Mouse (Mus musculus): Measurements from ENCODE around the gene Igsf23.
A peak's percentile ranks its signal among the peaks of the same experiment; 100 is the strongest.
"Not testable (repeated sequence)": the region's sequence is repeated elsewhere in the genome, so short reads cannot be mapped to it uniquely, and the experiment has no call there.

Gene Igsf23

DNA sequence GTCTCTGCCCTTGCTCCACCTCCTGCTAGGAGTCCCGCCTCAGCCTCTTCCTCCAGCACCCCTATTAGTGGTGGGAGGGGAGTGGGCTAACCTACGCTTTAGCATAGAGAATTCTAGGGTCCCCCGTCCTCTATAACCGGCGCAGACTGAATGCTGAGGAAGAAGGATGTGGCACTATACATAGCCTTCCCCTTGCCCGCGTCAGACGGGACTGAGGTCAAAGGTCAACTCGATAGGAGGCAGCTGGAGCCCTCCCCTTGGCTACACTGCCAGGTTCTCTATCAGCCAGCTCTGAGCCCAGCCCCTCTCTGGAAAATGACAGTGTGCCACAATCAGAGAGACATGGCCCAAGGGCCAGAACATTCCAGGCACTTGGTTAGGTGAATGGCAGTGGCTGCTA is at the start of gene Igsf23:
TSS of gene Igsf23 (minus strand) at position 168 of the 400 bp plus-strand sequence.
- DNase-seq (ENCODE audit: low read depth, low spot score) = no peak

DNA sequence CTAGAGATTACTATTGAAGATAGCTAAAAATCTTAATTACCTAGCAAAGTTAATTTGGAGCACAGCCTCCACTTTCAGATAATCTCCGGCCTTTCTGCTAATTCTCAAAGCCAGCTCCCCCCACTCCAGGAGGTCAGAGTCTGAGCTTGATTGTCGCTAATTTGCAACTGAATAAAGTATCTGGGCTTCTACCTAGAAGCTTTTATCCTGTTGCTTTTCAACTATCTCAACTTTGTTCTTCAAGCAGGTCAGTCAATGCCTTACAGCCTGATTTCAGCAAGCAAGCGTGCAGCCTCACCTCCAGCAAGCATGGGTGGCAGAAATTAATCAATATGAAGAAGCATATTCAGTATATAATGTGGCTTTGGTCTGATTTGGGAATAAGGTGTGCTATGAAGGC is 46.2 kb upstream of the Igsf23 start:
- not testable (repeated sequence) for DNase-seq (ENCODE audit: low read depth, low spot score)

DNA sequence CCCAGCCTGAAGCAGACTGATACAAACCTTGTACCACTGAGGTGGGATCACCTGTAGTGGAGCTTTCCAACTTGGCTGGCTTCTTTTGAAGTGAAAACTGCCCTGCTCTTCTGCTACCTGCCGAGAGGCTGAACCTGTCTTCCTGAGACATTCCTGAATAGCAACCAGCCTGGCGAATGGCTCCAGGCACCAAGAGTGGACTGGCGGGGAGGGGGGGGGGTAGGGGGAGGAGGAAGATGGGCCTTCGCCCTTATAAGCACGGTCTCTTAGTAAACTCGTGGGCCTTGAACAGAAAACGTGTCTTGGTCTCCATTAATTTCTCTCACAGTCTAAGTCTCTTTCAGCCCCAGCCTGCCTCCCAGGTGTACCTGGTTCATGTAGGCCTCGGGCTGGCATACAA is 40.6 kb upstream of the Igsf23 start, which contains the start of gene Nlrp9b:
TSS of gene Nlrp9b (plus strand) at position 301 of the 400 bp plus-strand sequence.
- DNase-seq (ENCODE audit: low read depth, low spot score) = not testable (repeated sequence)

DNA sequence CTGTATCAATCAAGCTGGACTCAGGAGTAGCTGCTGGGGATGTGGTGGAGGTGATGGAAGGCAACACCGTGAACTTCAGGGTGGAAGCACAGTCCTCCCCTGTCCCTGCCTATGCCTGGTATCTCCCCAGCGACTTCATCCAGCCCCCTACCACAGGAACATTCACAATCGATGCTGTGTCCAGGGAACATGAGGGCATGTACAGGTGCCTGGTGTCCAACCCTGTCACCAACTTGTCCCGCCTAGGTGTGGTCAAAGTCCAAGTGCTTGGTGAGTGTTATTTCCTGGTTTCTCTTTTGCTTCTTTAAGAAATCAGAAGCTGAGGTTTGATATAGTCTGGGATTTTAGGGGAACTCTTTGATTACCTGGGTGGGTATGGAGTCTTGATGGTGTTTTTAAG is 21.0 kb upstream of the Igsf23 start:
- no peak for DNase-seq (ENCODE audit: low read depth, low spot score)

DNA sequence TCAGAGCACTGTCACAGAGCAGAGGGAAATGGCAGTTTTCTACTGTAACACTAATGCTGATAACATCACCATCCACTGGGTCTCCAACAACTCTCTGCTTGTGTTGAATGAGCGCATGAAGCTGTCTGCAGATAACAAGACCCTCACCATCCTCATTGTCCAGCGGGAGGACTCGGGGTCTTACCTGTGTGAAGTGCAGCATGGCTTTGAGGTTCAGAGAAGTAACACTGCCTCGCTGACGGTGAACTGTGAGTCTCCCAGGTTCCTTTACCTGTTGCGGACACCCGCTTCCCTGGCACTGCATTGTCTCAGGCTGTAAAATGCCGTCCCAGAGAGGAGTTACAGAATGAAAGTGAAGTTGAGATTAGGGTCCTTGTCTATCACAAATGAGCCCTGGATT is 19.6 kb upstream of the Igsf23 start:
- DNase-seq (ENCODE audit: low read depth, low spot score) = no peak

DNA sequence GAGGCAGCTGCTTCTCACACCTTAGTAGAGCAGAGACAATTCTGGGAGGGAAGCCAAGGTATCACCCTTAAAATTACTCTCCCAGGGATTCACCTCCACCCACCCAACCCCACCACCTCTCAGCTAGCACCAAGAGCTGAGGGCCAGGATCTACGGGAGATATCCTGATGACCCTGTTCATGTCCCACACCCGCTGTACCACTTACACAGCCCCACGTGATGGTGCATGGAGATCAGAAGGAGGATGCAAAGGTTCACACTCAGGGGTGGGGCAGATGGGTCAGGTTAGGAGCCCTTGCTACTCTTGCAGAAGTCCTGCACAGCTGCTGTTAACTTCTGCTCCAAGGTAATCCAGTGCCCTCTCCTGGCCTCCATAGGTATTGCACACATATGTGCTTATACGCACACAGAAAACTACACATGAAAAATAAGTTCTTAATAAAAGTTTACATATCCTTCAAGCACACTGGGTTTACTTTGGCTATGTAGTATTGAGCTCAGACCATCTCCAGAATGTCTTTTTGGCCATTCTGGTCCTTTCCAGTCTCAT is 19.1 kb upstream of the Igsf23 start:
- no peak for DNase-seq (ENCODE audit: low read depth, low spot score)

DNA sequence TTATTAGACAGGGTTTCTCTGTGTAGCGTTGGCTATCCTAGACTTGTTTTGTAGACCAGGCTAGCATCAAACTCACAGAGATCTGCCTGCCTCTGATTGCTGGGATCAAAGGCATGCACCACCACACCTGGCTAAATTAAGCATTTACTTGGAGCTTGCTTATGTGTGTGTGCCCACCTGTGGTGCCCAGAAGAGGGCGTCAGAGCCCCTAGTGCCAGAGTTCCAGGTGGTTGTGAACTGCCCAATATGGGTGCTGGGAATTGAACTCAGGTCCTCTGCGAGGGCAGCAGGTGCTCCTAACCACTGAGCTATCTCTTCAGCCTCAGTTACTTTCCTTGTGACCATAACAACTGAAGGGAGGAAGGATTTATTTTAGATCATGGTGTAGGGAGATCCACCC is 18.6 kb upstream of the Igsf23 start:
- DNase-seq (ENCODE audit: low read depth, low spot score) = no peak

DNA sequence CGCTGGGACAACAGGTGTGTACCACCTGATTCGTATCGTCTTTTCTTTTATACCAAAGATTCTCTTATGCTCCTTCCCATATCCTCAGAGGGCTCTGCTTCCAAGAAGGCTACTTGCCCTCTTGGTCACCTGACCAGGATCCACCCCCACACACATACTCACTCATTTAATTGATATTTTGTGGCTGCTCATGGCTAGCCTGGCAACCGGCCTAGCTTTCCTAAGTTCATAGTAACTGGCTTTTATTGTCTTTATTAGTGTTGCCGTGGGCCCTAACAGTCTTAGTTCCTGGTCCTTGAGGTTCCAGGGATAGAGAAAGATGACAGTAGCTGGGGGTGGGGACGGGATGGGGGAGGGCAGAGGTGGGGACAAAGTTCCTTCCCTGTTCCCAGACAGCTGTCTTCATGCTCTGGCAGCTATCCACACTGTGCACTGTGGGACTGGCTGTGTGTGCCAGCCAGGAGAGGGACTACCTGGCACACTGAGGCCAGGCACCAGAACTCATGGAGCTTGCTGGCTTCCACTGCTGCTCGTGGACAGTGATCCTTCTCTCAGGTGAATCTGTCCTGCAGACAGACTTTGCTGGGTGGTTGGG is 14.5 kb upstream of the Igsf23 start, which contains the start of gene Ceacam20:
TSS of gene Ceacam20 (plus strand) at position 428 of the 595 bp plus-strand sequence.
- DNase-seq (ENCODE audit: low read depth, low spot score) = no peak

DNA sequence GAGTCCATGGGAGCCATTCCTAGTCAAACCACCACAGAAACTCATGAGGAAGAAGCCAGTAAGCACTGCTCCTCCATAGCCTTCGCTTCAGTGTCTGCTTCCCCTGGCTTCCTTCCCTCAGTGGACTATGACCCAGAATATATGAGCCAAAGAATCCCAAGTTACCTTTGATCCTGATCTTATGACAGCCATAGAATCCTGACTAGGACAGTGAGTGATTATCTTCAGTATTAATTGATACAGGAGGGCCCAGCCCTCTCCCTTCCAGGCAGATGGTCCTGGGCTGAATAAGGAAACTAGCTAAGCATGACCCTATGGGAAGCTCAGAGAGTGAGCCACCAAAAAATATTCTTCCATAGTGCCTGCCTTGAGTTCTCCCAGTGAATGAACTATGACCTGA is 11.9 kb upstream of the Igsf23 start:
- DNase-seq (ENCODE audit: low read depth, low spot score) = no peak

DNA sequence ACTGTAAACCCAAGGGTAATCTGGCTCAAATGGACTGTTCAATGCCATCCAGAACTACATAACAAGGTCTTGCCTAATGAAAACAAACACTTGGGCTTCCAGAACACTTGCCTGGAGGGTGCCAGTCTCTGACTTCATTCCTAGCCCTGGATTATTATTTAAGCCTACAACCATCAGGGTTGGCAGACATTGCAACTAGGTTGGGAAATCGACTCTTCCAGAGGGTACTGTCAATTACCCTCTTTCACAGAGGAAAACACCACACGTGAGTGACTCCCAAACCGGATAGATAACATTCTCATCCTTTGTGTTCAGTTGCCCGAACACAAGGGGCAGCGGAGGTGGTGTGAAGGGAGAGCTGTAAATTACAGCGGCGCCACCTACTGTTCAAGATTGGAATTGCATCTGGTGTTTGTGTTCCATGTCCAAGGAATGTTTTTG is 5.8 kb upstream of the Igsf23 start:
- DNase-seq (ENCODE audit: low read depth, low spot score) = peak; percentile 90

DNA sequence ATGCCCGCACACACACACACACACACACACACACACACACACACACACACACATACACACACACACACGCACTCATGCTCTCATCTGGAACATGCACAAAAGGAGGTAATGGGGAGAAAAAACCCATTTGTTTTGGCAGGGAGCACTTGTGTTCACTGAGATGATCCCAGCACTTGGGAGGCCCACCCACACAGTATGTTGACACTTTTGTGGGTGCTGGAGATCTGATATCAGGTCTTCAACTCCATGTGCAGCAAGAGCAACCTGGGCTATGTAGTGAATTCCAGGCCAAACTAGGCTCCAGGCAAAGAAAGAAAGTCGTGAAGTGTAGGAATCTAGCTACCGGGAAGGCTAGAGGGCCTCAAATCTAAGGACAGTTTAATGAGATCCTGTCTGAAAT is 5.3 kb upstream of the Igsf23 start:
- no peak for DNase-seq (ENCODE audit: low read depth, low spot score)

DNA sequence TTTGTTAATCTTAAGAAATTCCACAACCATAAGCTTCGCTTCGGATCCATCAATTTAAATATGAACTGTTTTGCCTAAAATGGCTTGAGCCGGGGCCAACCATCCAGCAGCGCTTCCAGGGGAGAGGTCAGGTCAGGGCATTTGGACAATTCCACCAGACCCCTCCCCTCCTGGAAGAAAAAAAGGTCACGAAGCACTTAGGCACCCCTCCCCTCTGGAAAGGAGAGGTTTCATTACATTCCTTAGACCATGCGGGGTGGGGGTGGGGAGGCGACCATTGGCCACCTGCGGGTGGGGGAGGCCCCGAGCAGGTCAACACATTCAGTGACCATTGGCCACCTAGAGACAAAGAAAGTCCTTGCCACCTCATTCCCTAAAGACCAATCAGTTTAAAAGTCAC is 2.5 kb upstream of the Igsf23 start:
- DNase-seq (ENCODE audit: low read depth, low spot score) = no peak

DNA sequence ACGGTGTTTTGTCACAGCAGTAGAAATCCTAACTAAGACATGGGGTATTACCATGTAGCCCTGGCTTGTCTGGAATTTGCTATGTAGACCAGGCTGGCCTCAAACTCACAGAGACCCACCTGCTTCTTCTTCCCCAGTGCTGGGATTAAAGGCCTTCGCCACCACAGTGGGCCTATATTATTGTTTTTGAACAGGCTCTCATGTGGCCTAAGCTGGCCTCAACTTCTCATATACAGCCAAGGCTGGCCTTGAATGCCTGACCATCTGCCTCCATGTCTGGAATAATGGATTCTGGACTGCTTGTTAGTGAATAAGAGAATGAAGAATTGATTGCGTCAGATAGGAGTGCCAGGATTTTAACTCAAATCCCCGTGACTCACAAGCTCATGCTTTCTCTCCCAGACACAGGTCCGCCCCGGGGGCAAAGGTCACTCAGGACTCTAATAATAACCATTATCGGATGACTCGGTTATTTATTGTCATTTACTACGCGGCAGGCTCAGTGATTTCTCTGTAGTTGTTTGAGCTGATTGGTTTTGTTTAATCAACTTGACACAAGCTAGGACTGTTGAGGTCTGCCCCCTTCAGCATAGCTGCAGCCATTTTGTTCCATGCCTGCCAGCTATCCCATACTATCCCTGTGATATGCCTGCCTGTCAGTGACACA is 1.9 kb upstream of the Igsf23 start:
- DNase-seq (ENCODE audit: low read depth, low spot score) = no peak

DNA sequence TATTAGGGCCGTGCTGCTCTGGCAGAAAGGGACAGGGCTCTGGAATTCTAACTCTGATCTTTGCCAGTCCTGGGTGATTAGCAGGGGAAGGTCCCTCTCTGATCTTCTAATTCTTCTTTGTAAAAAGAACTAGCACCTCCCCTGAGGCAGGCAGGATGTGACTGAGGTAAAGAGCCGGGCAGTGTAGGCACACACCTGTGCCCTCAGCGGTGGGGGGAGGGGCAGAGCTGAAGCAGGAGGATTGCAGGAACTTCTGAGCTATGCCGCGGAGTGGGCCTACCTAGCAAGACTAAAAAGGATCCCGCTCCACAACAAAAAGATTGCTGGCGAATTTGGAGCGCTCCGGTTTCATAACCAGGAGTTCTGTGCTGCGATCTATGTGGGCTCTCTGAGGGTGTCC is 560 bp downstream of the Igsf23 start:
- no peak for DNase-seq (ENCODE audit: low read depth, low spot score)

DNA sequence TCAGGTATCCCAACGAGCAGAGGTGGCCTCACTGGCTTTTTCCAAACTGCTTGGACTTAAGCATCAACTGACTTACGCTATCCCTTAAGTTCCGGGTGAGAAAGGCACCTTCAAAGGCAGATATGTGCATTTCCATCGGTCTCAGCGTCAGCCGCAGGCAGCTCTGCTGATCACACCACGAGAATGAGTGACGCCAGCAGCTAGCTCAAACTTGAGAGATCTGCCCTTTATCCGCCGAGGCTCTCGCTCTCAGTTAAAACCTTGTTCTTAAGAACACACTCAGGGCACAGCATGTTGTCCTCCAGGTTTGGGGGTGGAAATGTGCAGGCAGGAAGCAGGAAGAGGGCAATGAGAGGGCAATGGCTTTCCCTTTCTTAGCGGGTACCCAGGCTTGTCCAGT is 1.6 kb downstream of the Igsf23 start:
- no peak for DNase-seq (ENCODE audit: low read depth, low spot score)

DNA sequence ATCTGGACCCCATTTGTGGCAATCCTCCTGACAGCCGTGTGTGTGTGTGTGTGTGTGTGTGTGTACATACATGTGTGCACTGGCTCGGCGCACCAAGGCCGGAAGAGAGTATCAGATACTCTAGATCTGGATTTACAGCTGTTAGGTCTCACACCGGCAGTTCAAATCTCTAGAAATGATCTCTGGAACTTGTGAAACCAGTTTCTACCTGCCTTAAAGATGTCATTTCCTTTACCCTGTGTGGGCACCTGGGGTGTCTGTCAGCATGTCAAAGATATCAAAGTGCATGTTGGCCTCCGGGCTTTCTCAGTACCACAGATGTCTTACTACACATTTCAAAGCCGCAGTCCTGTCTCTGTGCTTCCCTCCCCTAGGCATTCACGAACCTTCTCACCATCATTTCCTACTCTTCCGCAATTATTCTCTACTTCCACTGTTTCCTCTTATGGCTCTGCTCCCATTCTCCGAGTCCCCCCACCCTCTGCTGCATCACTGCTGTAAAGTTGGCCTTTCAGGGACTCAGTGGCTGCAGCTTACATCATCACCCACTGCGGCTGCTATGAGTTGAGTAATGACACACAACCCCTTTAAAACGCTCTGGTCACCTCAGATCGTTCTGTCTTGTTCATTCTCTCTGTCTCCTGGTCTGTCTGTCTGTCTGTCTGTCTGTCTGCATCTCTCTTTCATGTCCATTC is 4.6 kb downstream of the Igsf23 start:
- no peak for DNase-seq (ENCODE audit: low read depth, low spot score)

DNA sequence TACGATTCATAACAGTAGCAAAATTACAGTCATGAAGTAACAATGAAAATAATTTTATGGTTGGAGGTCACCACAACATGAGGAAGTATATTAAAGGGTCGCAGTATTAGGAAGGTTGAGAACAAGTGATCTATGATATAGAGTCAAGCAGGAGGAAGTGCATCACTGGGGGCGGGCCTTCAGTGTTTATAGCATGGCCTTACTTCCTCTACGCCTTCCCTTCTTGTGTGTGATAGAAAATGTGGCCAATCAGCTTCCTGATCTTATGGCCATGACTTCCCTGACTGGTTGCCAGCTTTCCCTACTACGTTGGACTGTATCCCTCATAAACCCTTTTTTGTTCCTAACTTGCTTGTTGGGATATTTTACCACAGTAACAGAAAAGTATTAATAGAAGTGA is 5.4 kb downstream of the Igsf23 start:
- no peak for DNase-seq (ENCODE audit: low read depth, low spot score)

DNA sequence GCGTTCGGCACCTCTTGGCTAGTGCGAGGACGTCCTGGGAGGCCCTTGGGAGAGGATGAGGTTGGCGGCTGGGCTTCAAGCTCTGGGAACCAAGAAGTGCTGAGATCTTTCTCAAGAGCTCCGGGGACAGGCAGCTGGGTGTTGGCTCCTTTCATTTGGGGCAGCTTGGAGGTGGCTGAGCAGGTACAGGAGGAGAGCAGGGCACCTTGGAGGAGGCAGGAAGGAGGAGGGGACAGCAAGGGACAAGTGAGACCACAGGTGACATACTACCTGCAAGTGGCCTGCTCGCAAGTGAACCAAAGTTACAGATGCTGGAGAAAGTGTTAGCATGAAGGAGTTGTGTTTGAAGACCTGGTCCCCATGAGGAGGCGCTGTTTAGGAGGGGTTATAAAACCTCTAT is 5.8 kb downstream of the Igsf23 start:
- no peak for DNase-seq (ENCODE audit: low read depth, low spot score)

DNA sequence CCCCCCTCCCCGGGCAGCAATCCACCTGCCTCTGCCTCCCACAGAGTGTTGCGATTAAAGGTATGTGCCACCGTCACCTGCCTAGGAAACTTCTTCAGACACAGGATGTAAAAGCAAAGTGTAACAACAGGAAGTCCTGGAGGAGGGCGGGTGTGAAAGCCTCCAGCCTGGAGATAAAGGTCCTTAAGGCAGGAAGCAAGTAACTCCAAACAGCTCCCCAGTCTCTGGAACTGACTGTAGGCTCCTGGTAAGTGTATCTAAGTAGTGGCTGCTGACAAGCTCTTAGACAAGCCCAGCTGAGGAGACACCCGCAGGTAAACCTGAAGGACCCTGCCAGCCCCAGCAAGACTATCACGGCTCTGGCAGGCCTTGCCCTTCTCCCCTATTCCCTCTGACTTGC is 10.3 kb downstream of the Igsf23 start:
- DNase-seq (ENCODE audit: low read depth, low spot score) = no peak

DNA sequence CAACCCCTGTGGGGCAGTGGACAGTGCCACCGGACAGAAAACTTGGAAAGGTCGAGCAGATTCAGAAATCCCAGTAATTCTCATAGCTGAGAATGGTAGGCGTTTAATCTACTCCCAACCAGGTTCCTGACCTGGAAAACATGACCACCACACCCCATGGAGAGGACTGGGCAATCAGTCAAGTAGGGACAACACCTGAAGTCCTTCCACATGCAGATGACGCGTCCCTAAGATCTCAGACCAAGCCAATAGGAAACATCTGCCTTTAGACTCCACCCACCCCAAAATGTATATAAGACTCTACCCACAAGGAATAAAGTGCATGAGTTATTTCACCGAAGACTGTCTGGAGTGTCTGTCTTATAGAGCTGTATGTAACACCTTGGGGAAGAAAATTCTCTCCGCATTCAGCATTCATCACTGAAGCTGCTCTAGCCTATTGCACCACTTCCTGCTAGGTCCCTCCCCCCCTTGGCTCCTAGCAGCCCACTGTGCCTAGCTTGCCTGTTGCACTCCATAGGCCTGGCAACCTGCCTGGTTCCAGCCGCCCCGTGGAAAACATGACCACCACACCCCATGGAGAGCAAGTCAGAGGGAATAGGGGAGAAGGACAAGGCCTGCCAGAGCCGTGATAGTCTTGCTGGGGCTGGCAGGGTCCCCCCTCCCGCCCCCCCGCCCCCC is 10.9 kb downstream of the Igsf23 start:
- no peak for DNase-seq (ENCODE audit: low read depth, low spot score)

DNA sequence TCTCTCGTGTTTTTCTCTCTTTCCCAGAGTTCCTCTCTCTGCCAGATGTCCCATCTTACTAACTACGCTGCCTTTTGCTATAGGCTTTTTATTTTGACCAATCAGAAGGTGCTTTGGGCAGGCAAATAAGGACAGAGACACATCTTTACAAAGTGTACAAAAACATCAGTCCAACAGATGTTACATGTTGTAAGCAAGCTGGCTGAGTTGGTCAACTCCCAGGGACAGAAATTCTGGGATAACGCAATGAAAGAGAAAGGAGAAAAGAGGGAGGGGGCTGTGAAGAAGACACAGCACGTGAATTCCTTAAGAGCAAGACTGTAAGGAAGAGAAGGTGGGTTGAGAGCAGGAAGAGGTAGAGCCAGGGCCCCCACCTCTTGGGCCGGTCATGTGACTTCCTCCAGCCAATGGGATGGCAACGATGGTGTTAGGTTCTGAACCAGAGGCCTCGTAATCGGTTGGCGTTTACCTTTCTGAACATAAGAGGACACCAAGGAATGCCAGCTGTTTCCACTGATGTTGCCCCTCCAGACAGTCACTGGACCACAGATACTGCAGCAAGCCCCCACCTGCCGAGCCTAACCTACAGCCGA is 13.2 kb downstream of the Igsf23 start:
- DNase-seq (ENCODE audit: low read depth, low spot score) = no peak

DNA sequence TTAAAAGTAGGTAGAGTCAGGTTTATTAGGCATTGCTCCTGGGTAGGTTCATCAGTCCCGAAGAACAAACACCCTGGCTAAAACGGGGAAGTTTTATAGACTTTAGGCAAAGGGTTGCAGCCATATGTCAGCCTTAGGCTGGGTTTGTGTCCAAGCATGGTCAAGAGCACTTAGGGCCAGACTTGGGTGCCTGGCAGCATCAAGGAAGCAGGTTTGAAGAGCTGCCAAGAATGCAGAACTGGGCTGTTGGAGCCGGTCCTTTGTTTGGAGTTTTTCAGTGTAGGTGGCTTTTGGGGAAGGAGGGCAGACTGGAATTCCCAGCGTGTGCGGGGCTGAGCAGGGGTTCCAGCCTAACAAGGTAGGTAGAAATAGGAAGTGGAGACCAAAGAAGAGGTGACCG is 14.6 kb downstream of the Igsf23 start:
- DNase-seq (ENCODE audit: low read depth, low spot score) = no peak
